Mouse (Mus musculus): ENCODE measurements at regions not wholly inside any gene's neighbourhood (a gene's known extent, or its start where the extent isn't known, plus 50 kb on each side); places are given as distances from the start of the nearest gene placed in this dataset.
"Not testable (repeated sequence)": the region's sequence is repeated elsewhere in the genome, so short reads cannot be mapped to it uniquely, and the experiment has no call there.

DNA sequence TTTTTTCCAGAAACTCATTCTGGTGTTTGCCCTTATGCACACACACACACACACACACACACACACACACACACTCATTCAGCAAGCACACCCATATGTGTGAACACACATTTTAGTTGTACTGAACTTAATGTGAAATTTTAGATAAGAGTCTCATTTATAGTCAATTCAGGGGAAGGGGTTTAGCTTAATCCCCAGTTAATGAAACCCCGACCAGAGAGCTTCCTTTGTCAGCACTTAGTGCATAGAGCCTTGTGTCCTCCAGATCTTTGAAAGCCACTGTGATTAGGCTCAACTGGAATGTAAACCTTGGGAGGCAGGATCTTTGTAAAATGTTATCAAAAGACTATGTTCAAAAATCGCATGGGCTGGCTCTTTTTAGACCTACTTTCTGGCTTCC lies 53.4 kb downstream of the Rps12 start:
- 38% methylated on average over 2 of the region's 2 CpGs for WGBS

DNA sequence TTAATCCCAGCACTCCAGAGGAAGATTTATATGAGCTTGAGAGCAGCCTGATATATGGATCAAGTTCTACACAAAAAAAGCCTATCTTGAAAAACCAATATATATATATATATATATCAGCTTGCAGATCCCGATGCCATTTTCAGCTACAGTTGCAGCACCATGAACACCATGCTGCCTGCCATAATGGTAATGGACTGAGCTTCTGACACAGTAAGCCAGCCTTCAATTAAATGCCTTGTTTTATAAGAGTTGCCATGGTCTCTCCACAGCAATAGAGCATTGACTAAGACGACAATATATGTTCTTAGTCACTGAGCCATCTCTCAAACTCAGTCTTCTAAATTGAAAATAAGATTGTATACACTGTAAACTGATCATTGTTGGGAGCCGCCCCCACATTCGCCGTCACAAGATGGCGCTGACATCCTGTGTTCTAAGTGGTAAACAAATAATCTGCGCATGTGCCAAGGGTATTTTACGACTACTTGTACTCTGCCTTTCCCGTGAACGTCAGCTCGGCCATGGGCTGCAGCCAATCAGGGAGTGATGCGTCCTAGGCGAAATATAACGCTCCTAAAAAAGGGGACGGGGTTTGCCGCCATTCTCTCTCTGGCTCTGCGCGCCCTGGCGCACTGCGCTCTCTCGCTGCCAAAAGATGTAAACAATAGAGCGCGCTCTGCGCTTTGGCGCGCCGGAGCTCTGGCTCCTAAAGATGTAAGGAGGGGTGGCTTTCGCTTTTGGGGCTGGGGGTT lies 60.9 kb downstream of the Rps12 start:
- WGBS = 85% methylated on average over 28 of the region's 28 CpGs
- H3K79me2 ChIP-seq (replicated peaks; ENCODE audit: control insufficient read depth, insufficient read depth, low read length); H3K9ac ChIP-seq (ENCODE audit: low read depth, low read length); DNase-seq; H3K27ac ChIP-seq; H3K4me3 ChIP-seq; H3K4me1 ChIP-seq (ENCODE audit: control insufficient read depth, insufficient read depth, low read length); H3K27me3 ChIP-seq (ENCODE audit: control insufficient read depth, insufficient read depth, low read length); H3K36me3 ChIP-seq (ENCODE audit: control insufficient read depth, insufficient read depth, low read length); intact Hi-C loops (cut with DNase I): not testable (repeated sequence)

More for the DNA sequence above, 53.4 kb downstream of the Rps12 start:
- H3K4me1 ChIP-seq (ENCODE audit: control insufficient read depth, insufficient read depth, low read length) = no peaks in the 10 kb centered on the region; the same call in 1 of the 2 replicates
- DNase-seq = no peak
- no peaks in the 10 kb centered on the region for H3K36me3 ChIP-seq (ENCODE audit: control insufficient read depth, insufficient read depth, low read length)
- H3K4me3 ChIP-seq = no peak overlapping the region
- no peaks in the 10 kb centered on the region for H3K79me2 ChIP-seq (replicated peaks; ENCODE audit: control insufficient read depth, insufficient read depth, low read length)
- H3K9ac ChIP-seq (ENCODE audit: low read depth, low read length) = no peak overlapping the region
- no peaks in the 10 kb centered on the region for H3K27me3 ChIP-seq (ENCODE audit: control insufficient read depth, insufficient read depth, low read length)
- intact Hi-C loops (cut with DNase I) = no loop called here
- no peak for TF ChIP-seq CTCF (IDR thresholded peaks at IDR 0.05)
- no peak for TF ChIP-seq EP300 (IDR thresholded peaks at IDR 0.05; ENCODE audit: insufficient read depth, low read depth, low read length)
- no peak overlapping the region for H3K27ac ChIP-seq

- H3K4me3 ChIP-seq = no peak overlapping the region
- no peaks in the 10 kb centered on the region for H3K79me2 ChIP-seq (replicated peaks; ENCODE audit: control insufficient read depth, insufficient read depth, low read length)
- 93% methylated on average over 7 of the region's 7 CpGs for WGBS
- H3K27ac ChIP-seq = no peak overlapping the region
- no peaks in the 10 kb centered on the region for H3K36me3 ChIP-seq (ENCODE audit: control insufficient read depth, insufficient read depth, low read length)
- intact Hi-C loops (cut with DNase I) = no loop called here
- H3K9ac ChIP-seq (ENCODE audit: low read depth, low read length) = no peak overlapping the region
- TF ChIP-seq POLR2A (IDR thresholded peaks at IDR 0.05; ENCODE audit: insufficient read depth, low read depth, low read length) (no peak), CTCF (IDR thresholded peaks at IDR 0.05) (no peak), EP300 (IDR thresholded peaks at IDR 0.05; ENCODE audit: insufficient read depth, low read depth, low read length) (no peak)
- no peaks in the 10 kb centered on the region for H3K4me1 ChIP-seq (ENCODE audit: control insufficient read depth, insufficient read depth, low read length)
- H3K27me3 ChIP-seq (ENCODE audit: control insufficient read depth, insufficient read depth, low read length) = no peaks in the 10 kb centered on the region
- no peak for DNase-seq
Observed at GRCm38 (mm10) chr10:23718124-23718523, 69.0 kb downstream of the Rps12 start.

DNA sequence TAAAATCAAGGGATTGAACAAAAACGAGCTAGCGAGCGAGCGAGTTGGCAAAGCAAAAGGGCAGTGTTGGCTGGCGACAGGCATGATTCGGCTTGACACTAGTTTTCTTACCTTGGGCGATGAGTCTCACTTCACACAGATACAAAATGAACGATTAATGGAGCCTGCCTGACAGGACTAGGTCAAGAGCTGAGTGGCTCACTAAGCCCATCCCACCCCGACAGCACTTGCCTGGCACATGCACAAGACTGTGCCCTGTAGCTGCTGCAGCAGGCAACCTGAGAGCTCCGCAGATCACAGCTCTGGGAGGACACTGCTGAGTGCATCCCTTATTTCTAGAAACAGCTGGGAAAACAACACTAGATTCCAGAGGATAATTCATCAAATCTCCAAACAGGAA lies 71.6 kb downstream of the Rps12 start:
- 91% methylated on average over 10 of the region's 10 CpGs for WGBS
- no peaks in the 10 kb centered on the region for H3K27me3 ChIP-seq (ENCODE audit: control insufficient read depth, insufficient read depth, low read length)
- H3K4me1 ChIP-seq (ENCODE audit: control insufficient read depth, insufficient read depth, low read length) = no peaks in the 10 kb centered on the region
- TF ChIP-seq CTCF (IDR thresholded peaks at IDR 0.05) (no peak), POLR2A (IDR thresholded peaks at IDR 0.05; ENCODE audit: insufficient read depth, low read depth, low read length) (no peak), EP300 (IDR thresholded peaks at IDR 0.05; ENCODE audit: insufficient read depth, low read depth, low read length) (no peak)
- H3K9ac ChIP-seq (ENCODE audit: low read depth, low read length) = no peak overlapping the region
- H3K79me2 ChIP-seq (replicated peaks; ENCODE audit: control insufficient read depth, insufficient read depth, low read length) = no peaks in the 10 kb centered on the region
- H3K27ac ChIP-seq = no peak overlapping the region
- H3K36me3 ChIP-seq (ENCODE audit: control insufficient read depth, insufficient read depth, low read length) = no peaks in the 10 kb centered on the region
- intact Hi-C loops (cut with DNase I) = no loop called here
- no peak for DNase-seq
- no peak overlapping the region for H3K4me3 ChIP-seq

GRCm38 (mm10) chr10:23715101-23715500 lies 72.0 kb downstream of the Rps12 start:
- Histone ChIP-seq H3K4me3 (no peak overlapping the region), H3K27me3 (ENCODE audit: control insufficient read depth, insufficient read depth, low read length) (no peaks in the 10 kb centered on the region), H3K36me3 (ENCODE audit: control insufficient read depth, insufficient read depth, low read length) (no peaks in the 10 kb centered on the region), H3K27ac (no peak overlapping the region), H3K4me1 (ENCODE audit: control insufficient read depth, insufficient read depth, low read length) (no peaks in the 10 kb centered on the region), H3K79me2 (replicated peaks; ENCODE audit: control insufficient read depth, insufficient read depth, low read length) (no peaks in the 10 kb centered on the region), H3K9ac (ENCODE audit: low read depth, low read length) (no peak overlapping the region)
- WGBS = 90% methylated on average over 7 of the region's 7 CpGs
- TF ChIP-seq POLR2A (IDR thresholded peaks at IDR 0.05; ENCODE audit: insufficient read depth, low read depth, low read length) = no peak
- TF ChIP-seq CTCF (IDR thresholded peaks at IDR 0.05) = 0 out of 2 replicates have a peak, but pooled peaks have one; percentile 2
- no peak for TF ChIP-seq EP300 (IDR thresholded peaks at IDR 0.05; ENCODE audit: insufficient read depth, low read depth, low read length)
- intact Hi-C loops (cut with DNase I) = no loop called here
- no peak for DNase-seq

DNA sequence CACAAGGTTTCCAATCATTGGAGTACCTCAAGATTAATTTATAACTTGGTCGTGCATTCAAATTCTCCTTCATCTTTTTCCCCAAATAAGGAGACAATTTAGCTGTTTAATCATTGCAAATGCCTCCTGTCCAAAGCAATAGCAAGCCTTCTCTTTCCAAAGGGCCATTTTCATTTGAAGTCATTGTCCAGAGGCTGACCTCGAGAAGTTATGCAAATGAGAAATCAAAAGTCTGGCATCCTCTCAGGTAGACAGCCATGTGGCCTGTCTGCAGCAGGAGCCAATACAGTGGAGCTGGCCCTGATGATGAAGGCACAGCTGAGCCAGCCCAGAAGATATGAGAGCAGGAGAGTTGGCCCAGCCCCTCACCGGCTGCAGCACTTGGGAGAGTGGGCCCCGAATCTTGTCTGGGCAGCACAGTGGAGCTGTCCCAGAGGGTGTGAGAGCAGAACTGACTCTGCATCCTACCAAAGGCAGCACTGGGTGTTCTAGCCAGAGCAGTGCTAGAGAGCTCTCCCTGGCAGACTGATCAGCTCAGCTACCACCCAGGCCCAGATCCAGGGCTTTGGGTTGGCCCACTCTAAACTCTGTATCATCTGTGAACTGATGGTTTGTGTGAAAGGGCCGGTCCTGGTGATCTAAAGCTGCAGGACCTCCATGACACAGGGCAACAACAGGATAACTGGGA lies 74.2 kb downstream of the Rps12 start:
- no peak overlapping the region for H3K4me3 ChIP-seq
- no peak overlapping the region for H3K27ac ChIP-seq
- H3K4me1 ChIP-seq (ENCODE audit: control insufficient read depth, insufficient read depth, low read length) = no peaks in the 10 kb centered on the region
- intact Hi-C loops (cut with DNase I) = no loop called here
- no peaks in the 10 kb centered on the region for H3K27me3 ChIP-seq (ENCODE audit: control insufficient read depth, insufficient read depth, low read length)
- DNase-seq = no peak
- H3K79me2 ChIP-seq (replicated peaks; ENCODE audit: control insufficient read depth, insufficient read depth, low read length) = no peaks in the 10 kb centered on the region
- 60% methylated on average over 5 of the region's 5 CpGs for WGBS
- no peak overlapping the region for H3K9ac ChIP-seq (ENCODE audit: low read depth, low read length)
- no peaks in the 10 kb centered on the region for H3K36me3 ChIP-seq (ENCODE audit: control insufficient read depth, insufficient read depth, low read length)
- TF ChIP-seq EP300 (IDR thresholded peaks at IDR 0.05; ENCODE audit: insufficient read depth, low read depth, low read length) (no peak), POLR2A (IDR thresholded peaks at IDR 0.05; ENCODE audit: insufficient read depth, low read depth, low read length) (no peak), CTCF (IDR thresholded peaks at IDR 0.05) (no peak)
